Mouse (Mus musculus): ENCODE measurements at regions not wholly inside any gene's neighbourhood (a gene's known extent, or its start where the extent isn't known, plus 50 kb on each side); places are given as distances from the start of the nearest gene placed in this dataset.
A peak's percentile ranks its signal among the peaks of the same experiment; 100 is the strongest.

GRCm38 (mm10) chr3:39425643-39426016, 538.9 kb downstream of the Fat4 start:
- Histone ChIP-seq H3K27me3 (ENCODE audit: control insufficient read depth, insufficient read depth, low read length) (no peaks in the 10 kb centered on the region), H3K79me2 (ENCODE audit: control insufficient read depth, insufficient read depth, low read length) (no peaks in the 10 kb centered on the region), H3K9ac (ENCODE audit: low read depth, low read length) (no peak overlapping the region), H3K4me1 (ENCODE audit: control insufficient read depth, insufficient read depth, low read length) (no peaks in the 10 kb centered on the region), H3K36me3 (ENCODE audit: control insufficient read depth, insufficient read depth, low read length) (no peaks in the 10 kb centered on the region), H3K27ac (replicated peaks; ENCODE audit: insufficient read depth, low read depth, low read length) (no peak overlapping the region), H3K4me3 (ENCODE audit: insufficient read depth, low read depth, low read length) (no peak overlapping the region)
- TF ChIP-seq POLR2A (IDR thresholded peaks at IDR 0.05; ENCODE audit: extremely low read depth, insufficient read depth, low read length), result no peak
- no peak for TF ChIP-seq CTCF (IDR thresholded peaks at IDR 0.05; ENCODE audit: low read depth, low read length)
- DNase-seq (ENCODE audit: extremely low read depth, low read depth, low spot score), result no peak
- WGBS, result 70% methylated on average over 2 of the region's 2 CpGs

GRCm38 (mm10) chr3:39443328-39443727, 556.6 kb downstream of the Fat4 start:
- Histone ChIP-seq H3K79me2 (ENCODE audit: control insufficient read depth, insufficient read depth, low read length) (no peaks in the 10 kb centered on the region), H3K4me1 (ENCODE audit: control insufficient read depth, insufficient read depth, low read length) (no peaks in the 10 kb centered on the region), H3K27me3 (ENCODE audit: control insufficient read depth, insufficient read depth, low read length) (no peaks in the 10 kb centered on the region), H3K27ac (replicated peaks; ENCODE audit: insufficient read depth, low read depth, low read length) (no peak overlapping the region), H3K36me3 (ENCODE audit: control insufficient read depth, insufficient read depth, low read length) (no peaks in the 10 kb centered on the region), H3K9ac (ENCODE audit: low read depth, low read length) (no peak overlapping the region), H3K4me3 (ENCODE audit: insufficient read depth, low read depth, low read length) (no peak overlapping the region)
- no peak for DNase-seq (ENCODE audit: extremely low read depth, low read depth, low spot score)
- no peak for TF ChIP-seq POLR2A (IDR thresholded peaks at IDR 0.05; ENCODE audit: extremely low read depth, insufficient read depth, low read length)
- no peak for TF ChIP-seq CTCF (IDR thresholded peaks at IDR 0.05; ENCODE audit: low read depth, low read length)
- 84% methylated on average over 10 of the region's 10 CpGs for WGBS

DNA sequence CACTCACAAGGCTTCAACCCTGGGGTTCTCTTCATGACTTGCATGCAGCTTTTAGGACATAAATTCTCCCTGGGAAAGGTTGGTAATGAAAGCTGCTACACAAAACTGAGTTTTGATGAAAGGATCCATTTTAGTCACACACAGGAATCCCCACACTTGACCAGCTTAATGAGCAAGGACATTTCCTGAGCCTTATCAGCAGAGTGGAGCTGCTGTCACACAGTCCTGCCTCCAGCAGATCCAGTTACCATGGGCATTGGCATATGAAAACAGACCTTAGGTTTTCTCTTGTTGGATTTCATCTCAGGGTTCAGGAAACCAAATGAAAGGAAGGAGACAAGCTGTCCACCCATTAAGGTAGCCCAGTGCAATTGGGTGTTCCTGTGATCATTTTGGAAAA, 568.9 kb downstream of the Fat4 start:
- Histone ChIP-seq H3K27ac (replicated peaks; ENCODE audit: insufficient read depth, low read depth, low read length) (no peak overlapping the region), H3K27me3 (ENCODE audit: control insufficient read depth, insufficient read depth, low read length) (no peaks in the 10 kb centered on the region), H3K36me3 (ENCODE audit: control insufficient read depth, insufficient read depth, low read length) (no peaks in the 10 kb centered on the region), H3K4me1 (ENCODE audit: control insufficient read depth, insufficient read depth, low read length) (no peaks in the 10 kb centered on the region), H3K79me2 (ENCODE audit: control insufficient read depth, insufficient read depth, low read length) (no peaks in the 10 kb centered on the region), H3K9ac (ENCODE audit: low read depth, low read length) (no peak overlapping the region), H3K4me3 (ENCODE audit: insufficient read depth, low read depth, low read length) (no peak overlapping the region)
- no peak for TF ChIP-seq CTCF (IDR thresholded peaks at IDR 0.05; ENCODE audit: low read depth, low read length)
- no peak for DNase-seq (ENCODE audit: extremely low read depth, low read depth, low spot score)

- Histone ChIP-seq H3K36me3 (ENCODE audit: control insufficient read depth, insufficient read depth, low read length) (no peaks in the 10 kb centered on the region), H3K4me3 (ENCODE audit: insufficient read depth, low read depth, low read length) (no peak overlapping the region), H3K27me3 (ENCODE audit: control insufficient read depth, insufficient read depth, low read length) (no peaks in the 10 kb centered on the region), H3K27ac (replicated peaks; ENCODE audit: insufficient read depth, low read depth, low read length) (no peak overlapping the region), H3K9ac (ENCODE audit: low read depth, low read length) (no peak overlapping the region), H3K79me2 (ENCODE audit: control insufficient read depth, insufficient read depth, low read length) (no peaks in the 10 kb centered on the region), H3K4me1 (ENCODE audit: control insufficient read depth, insufficient read depth, low read length) (no peaks in the 10 kb centered on the region)
- TF ChIP-seq CTCF (IDR thresholded peaks at IDR 0.05; ENCODE audit: low read depth, low read length) (no peak), POLR2A (IDR thresholded peaks at IDR 0.05; ENCODE audit: extremely low read depth, insufficient read depth, low read length) (no peak)
- 71% methylated on average over 14 of the region's 14 CpGs for WGBS
- DNase-seq (ENCODE audit: extremely low read depth, low read depth, low spot score), result peak; percentile 23
Observed at GRCm38 (mm10) chr3:39460183-39460888, 573.6 kb downstream of the Fat4 start.

GRCm38 (mm10) chr3:39461561-39461960, 574.8 kb downstream of the Fat4 start:
- Histone ChIP-seq H3K9ac (ENCODE audit: low read depth, low read length) (no peak overlapping the region), H3K27ac (replicated peaks; ENCODE audit: insufficient read depth, low read depth, low read length) (no peak overlapping the region), H3K4me3 (ENCODE audit: insufficient read depth, low read depth, low read length) (no peak overlapping the region), H3K36me3 (ENCODE audit: control insufficient read depth, insufficient read depth, low read length) (no peaks in the 10 kb centered on the region), H3K79me2 (ENCODE audit: control insufficient read depth, insufficient read depth, low read length) (no peaks in the 10 kb centered on the region), H3K27me3 (ENCODE audit: control insufficient read depth, insufficient read depth, low read length) (no peaks in the 10 kb centered on the region), H3K4me1 (ENCODE audit: control insufficient read depth, insufficient read depth, low read length) (no peaks in the 10 kb centered on the region)
- no peak for DNase-seq (ENCODE audit: extremely low read depth, low read depth, low spot score)
- TF ChIP-seq POLR2A (IDR thresholded peaks at IDR 0.05; ENCODE audit: extremely low read depth, insufficient read depth, low read length), result no peak
- TF ChIP-seq CTCF (IDR thresholded peaks at IDR 0.05; ENCODE audit: low read depth, low read length), result 0 out of 2 replicates have a peak, but pooled peaks have one; percentile 8
- 87% methylated on average over 4 of the region's 4 CpGs for WGBS

DNA sequence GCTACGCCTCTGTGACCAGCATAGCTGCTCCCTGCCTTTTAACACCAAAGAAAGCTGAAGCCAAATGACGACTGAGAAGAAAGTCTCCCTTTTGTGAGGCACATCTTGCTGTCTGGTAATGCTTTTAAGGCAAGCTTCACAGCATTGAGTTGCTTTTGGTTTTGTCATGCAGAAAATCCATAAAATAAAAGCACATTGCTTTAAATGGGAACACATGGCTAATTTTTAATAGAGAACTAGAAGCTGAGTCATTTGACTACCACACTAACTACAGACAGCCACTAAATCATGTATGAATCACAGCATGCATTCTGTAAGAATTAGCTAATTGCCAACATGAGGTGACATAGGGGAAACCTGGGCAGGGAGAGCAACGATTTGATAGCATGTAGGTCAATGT, 579.1 kb downstream of the Fat4 start:
- WGBS, result 79% methylated on average over 3 of the region's 3 CpGs
- DNase-seq (ENCODE audit: extremely low read depth, low read depth, low spot score), result no peak
- Histone ChIP-seq H3K27me3 (ENCODE audit: control insufficient read depth, insufficient read depth, low read length) (no peaks in the 10 kb centered on the region), H3K36me3 (ENCODE audit: control insufficient read depth, insufficient read depth, low read length) (no peaks in the 10 kb centered on the region), H3K4me1 (ENCODE audit: control insufficient read depth, insufficient read depth, low read length) (no peaks in the 10 kb centered on the region), H3K27ac (replicated peaks; ENCODE audit: insufficient read depth, low read depth, low read length) (no peak overlapping the region), H3K4me3 (ENCODE audit: insufficient read depth, low read depth, low read length) (no peak overlapping the region), H3K79me2 (ENCODE audit: control insufficient read depth, insufficient read depth, low read length) (no peaks in the 10 kb centered on the region), H3K9ac (ENCODE audit: low read depth, low read length) (no peak overlapping the region)
- TF ChIP-seq POLR2A (IDR thresholded peaks at IDR 0.05; ENCODE audit: extremely low read depth, insufficient read depth, low read length), result no peak
- no peak for TF ChIP-seq CTCF (IDR thresholded peaks at IDR 0.05; ENCODE audit: low read depth, low read length)

Data from liver, adult 2 months (tissue).